Mouse (Mus musculus): ENCODE data around the gene Zcchc3.

Gene Zcchc3

DNA sequence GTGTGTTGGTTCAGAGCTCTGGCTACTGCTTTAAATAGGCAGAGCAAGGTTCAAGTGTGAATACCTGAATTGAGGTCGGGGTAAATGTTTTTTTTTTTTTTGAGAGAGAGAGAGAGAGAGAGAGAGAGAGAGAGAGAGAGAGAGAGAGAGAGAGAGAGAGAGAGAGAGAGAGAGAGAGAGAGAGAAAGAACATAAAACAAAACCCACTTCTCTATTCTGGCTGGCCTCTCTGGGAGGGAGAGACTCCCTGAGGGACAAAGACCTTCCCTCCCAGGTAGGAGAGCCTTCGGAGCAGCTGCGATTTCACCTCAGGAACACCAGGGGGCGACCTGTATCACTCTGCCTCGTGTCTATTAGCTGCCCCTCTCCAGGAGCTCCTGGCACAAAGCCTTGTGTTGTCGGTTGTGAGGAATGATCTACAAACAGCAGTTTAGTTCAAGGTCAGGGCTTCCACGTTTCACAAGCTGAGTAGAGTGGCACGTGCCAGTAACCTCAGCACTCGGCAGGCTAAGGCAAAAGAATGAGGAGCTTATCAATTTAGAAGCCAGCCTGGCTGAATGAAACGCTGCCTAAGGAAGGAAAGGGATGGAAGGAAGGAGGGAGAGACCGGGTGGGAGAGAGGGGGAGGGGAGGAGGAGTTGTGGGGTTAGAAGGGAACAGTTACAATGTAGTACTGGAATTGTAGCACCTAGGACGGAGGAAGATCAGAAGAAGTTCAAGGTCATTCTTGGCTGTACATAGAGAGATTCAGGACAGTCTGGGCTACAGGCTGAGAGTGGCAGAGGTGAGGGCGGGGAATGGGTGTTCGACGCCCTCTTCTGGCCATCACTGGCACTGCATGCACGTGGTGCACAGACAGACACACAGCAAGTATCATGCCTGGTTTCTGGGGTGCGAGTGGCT is 51.3 kb downstream of the Zcchc3 start:
- peak; percentile 94 for DNase-seq (ENCODE audit: low read depth, low spot score)

Measured in ES-CJ7 (cell line).